Mouse (Mus musculus) T-helper 2 cell (primary cell): ENCODE measurements around the gene Fabp2.

Source experiments
- in situ Hi-C: fragments of 300-600 bp; cut with MboI, MseI; formaldehyde crosslinking; loops from one replicate; pipeline ENCODE4 v1.15.1; 2025; ENCODE audit warnings: high pct_unique_total_duplicates

Gene Fabp2

GRCm38 (mm10) chr3:122894772-122895171 lies at the start of gene Fabp2:
TSS of gene Fabp2 (plus strand) at chr3:122895072.
- in situ Hi-C loops, result no loop called here

GRCm38 (mm10) chr3:122848410-122849034 lies 46.4 kb upstream of the Fabp2 start:
- in situ Hi-C loops, result no loop called here

DNA sequence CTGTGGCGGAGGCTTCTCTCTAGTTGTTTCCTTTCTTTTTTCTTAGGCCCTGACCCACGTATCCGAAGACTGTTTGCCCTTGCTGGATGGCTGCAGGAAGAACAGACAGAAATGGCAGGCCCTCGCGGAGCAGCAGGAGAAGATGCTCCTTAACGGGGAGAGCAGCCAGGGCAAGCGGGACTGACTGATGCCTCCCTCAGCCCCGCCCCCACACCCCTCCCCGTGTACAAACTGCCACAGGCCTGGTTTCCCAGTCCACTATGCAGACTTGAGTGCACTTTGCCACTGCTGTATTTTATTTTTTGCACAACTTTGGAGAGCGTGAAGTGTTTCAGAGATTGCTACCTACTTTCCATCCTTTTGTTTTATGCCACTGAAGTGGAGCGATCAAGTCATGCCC lies 39.7 kb upstream of the Fabp2 start:
- in situ Hi-C loops, result no loop called here

GRCm38 (mm10) chr3:122859829-122860228 lies 35.0 kb upstream of the Fabp2 start:
- in situ Hi-C loops, result no loop called here

DNA sequence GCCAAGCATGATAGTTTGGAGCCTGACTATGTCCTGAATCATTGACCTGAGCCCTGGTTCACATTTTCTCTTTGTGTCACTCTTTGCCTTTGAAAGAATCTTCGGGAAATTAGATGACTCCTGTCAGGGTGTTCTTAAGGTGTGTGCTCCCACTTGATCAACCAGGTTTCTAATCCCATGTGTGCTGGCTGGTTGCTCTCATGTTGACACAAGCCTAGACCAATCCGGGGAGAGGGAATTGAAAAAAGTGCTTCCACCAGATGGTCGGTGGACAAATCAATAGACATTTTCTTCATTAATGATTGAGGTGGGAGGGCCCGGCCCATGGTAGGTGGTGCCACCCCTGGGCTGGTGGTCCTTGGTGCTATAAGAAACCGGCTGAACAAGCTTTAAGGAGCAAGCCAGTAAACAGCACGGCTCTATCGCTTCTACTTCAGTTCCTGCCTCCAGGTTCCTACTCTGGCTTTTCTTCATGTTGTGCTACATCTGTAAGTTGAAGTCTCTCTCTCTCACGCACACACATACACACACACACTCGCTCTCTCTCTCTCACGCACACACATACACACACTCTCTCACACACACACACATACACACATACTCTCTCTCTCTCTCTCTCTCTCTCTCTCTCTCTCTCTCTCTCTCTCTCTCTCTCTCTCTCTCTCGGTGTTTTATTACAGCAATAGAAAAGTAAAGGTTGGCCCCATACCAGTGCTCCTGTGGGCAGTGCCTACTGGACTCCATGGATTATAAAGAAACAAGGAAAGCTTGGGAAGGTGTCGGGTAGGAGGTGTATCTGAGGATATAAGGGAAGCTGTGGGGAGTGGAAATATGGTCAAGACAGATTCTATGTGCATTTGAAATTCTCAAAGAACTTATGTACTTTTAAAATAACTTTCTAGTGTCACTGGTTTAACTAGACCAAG lies 34.0 kb upstream of the Fabp2 start:
- in situ Hi-C loops, result no loop called here

- in situ Hi-C loops, result no loop called here
These were observed 29.8 kb upstream of the Fabp2 start for GRCm38 (mm10) chr3:122865092-122865491.

DNA sequence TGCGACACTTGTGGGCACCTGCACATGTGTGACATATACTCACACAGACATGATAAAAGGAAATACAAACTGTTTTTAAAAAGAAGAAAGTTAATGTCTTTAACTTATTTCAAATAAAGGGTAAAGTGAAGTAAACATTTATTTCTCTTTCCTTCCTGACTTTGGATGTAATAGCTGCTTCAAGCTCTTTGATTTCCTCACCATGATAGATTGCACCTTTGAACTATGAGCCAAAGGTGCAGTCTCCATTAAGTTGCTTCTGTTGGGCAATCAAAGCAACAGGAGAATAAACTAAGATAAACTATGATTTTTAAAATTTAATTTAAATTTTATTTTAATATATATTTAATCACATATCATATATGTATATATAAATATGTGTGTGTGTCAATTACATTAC lies 26.6 kb upstream of the Fabp2 start:
- in situ Hi-C loops, result no loop called here

DNA sequence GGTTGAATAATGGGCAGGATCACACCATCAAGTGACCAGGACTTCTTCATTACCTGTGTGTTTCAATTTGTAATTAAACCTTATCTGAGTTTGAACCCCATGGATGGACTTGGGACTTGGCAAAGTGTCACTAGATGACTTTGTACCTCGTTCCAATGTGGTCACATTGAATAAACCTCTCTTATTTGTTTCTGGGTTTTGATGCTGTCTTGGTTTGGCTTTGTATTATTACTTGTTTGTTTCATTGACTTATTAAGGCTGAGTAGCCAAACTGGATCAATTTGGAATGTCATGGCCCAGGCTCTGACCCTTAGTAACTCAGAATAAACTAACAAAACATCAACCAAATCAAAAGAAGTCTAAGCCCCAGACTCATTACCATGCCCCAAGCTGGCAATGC lies 23.3 kb upstream of the Fabp2 start:
- in situ Hi-C loops, result no loop called here

DNA sequence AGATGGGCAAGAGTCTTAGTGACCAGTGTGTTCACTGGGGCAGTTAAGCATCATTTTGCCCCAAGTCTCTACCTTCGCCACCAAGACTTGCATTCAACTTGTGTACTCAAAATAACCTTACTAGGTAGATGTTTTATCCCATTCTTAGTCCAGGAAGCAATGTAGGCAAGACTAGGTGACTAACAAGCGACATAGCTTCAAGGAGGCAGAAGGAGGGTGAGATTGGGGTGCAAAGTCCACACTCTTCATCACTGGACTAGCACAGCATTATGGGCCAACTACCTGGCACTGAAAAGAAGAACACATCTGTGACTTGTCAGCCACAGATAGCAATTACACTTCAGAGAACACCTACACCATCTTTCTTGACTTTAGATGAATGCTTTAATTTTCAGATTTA lies 18.0 kb upstream of the Fabp2 start:
- in situ Hi-C loops, result no loop called here

GRCm38 (mm10) chr3:122877543-122877942 lies 17.3 kb upstream of the Fabp2 start:
- in situ Hi-C loops, result no loop called here

DNA sequence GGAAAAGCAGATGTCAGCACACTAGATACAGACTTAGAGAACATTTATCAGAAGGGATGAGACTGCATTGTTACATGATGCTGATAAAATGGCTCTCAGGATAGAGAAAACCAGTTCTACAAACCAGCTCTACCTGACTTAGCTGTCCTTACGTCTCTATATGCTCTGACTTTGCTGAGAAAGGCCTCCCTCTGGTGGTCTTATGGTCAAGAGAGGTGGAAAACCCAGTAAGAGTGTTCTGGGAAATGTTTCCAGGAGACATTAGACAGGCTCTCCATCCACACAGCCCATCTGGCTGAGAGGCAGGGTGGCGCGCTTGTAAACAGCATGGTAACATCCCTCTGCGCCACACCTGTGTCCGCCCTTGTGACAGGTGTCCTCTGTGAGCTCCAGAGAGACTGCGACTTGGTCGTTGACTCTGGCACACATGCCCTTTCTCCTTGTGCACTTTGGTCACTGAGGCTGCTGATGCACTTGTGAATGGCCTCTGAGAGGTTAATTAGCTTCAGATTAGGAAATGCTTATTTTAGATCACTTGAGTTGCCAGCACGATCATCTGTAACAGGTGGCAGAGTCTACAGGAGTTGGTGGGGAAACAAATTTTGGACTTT lies 16.1 kb upstream of the Fabp2 start:
- in situ Hi-C loops, result no loop called here

- in situ Hi-C loops, result no loop called here
These were observed 7.2 kb upstream of the Fabp2 start for GRCm38 (mm10) chr3:122887505-122888301.

GRCm38 (mm10) chr3:122888371-122888819 lies 6.5 kb upstream of the Fabp2 start:
- in situ Hi-C loops, result no loop called here

GRCm38 (mm10) chr3:122895189-122895731 lies 388 bp downstream of the Fabp2 start:
- in situ Hi-C loops, result no loop called here

DNA sequence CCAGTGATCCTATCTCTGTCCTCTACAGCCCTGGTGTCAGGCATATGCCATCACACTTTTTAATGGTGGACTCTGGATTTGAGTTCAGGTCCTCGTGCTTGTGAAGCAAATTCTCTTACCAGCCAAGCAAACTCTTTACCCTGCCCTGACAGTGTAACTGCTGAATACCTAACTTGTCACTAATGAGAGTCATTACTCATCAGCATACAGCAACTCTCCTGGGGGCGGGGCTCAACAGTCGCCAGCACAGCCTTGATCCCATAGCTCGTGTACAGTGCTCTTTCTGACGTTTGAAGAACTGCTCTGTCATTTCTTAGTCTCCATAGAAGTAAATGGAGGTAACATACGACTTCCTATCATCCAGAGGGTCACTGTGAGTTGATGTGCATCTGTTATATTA lies 3.4 kb downstream of the Fabp2 start:
- in situ Hi-C loops, result no loop called here

DNA sequence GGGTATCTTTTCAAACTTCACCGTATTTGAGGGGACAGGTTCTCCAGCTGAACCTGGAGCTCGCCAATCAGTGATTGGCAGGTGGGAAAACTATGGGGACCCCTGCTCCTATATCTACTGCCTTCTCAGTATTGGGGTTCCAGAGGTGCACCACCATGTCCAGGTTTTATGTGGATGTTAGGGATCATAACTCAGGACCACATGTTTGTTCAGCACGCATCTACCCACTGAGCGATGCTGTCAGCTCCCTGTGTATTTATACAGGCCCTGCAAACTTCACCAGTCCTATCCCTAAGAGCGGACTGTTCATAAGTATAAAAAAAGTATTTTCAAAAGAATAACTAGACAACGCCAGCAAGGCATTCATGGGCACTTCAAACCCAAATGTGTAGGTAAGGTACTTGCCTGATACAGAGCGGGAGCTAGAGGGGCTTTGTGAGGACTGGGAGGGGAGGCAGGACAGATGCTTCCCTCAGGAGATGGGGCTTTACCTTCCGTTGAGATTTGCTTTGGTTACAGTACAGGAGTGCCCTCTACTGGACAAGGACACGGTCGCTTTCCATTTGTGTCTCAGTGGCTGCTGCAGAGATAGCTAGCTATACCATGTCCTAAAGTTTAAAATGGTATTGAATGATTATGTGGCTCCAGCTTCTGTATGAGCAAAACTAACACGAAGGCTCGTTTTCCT lies 9.0 kb downstream of the Fabp2 start:
- in situ Hi-C loops, result loop anchor here (5.0 kb wide), 1 partner anchor 262 kb away; no protein-coding TSS in a partner anchor

GRCm38 (mm10) chr3:122907841-122908240 lies 13.0 kb downstream of the Fabp2 start:
- in situ Hi-C loops, result no loop called here

DNA sequence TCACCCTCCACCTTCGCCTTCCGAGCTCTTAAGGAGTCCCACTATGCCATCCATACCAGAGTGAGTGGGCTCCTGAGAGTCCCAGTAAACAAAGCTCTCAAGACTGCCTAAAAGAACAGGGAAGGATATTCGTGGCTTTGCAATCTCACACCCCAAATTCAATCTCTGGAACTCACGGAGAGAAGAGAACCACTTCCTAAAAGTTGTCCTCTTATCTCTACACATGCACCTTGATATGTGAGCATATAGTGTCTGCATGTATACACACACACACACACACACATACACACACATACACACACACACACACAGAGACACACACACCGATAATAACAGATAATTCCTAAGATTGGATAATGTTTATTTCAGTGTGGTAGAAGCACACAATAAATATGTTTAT lies 20.6 kb downstream of the Fabp2 start:
- in situ Hi-C loops, result no loop called here

DNA sequence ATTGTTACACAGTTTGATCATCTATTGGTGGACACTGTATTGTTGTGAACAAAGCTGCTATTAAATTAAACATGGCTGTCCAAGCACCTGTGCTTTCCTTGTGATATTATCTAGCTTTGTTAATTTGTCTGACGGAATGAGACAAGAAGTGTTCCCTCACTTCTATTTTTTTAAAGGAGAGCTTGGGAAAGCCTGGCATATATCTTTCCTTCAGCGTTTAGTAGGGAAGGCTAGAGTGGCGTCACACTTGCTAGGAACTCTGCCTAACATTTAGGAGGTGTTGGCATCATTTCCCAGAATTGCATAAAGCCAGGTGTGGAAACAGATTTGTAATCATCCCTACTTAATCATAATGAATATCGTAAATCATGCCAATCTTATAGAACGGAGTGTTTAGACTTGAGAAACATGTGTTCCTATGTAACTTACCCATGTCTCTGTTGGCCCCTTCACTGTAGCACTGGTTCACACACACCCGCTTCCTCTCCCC lies 21.4 kb downstream of the Fabp2 start:
- in situ Hi-C loops, result no loop called here

GRCm38 (mm10) chr3:122918672-122919071 lies 23.8 kb downstream of the Fabp2 start:
- in situ Hi-C loops, result no loop called here

DNA sequence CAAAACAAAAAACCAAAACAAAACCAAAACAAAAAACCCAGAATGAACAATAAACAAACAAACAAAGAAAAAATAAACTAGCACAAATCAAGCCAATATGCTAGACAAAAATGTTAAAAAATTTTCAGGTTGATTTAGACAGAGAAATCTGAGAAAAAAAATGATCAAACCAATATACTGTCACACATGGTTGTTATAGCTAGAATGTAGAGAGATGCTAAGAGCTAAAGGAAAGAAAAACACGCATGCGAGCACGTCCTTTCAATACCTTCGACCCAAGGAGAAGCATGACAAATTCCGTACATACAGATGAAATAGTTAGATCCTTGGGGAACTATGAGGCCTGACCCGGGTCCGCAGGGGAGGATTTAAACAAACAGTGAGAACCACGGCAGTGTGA lies 24.4 kb downstream of the Fabp2 start, which contains the start of gene Gm10959:
Gene Gm10959 (minus strand): TSS at position 101 of the 400 bp plus-strand sequence.
- in situ Hi-C loops, result no loop called here
